Mouse (Mus musculus) brown adipose tissue, adult 24 weeks (tissue): Measurements from ENCODE around the gene Gm3415. TPM values are rescaled to one million over a fixed set of nuclear protein-coding genes. Genes with fewer than 3 reads are reported as not detected.
"Not testable (repeated sequence)": the region's sequence is repeated elsewhere in the genome, so short reads cannot be mapped to it uniquely, and the experiment has no call there.

ENCODE experiments used
- H3K27ac ChIP-seq: fragments of 200-500 bp; replicated peaks from 2 replicates; pipeline ENCODE4 v1.5.1; 2012; ENCODE audit warnings: low read depth, mild to moderate bottlenecking, low read length
- H3K4me1 ChIP-seq: fragments of 200-500 bp; 2 replicates; pipeline ENCODE4 v1.6.1; 2012; ENCODE audit warnings: low read length, mixed read lengths; ENCODE audit not compliant: control insufficient read depth, insufficient read depth, insufficient read length
- H3K4me3 ChIP-seq: fragments of 200-500 bp; 2 replicates; pipeline ENCODE4 v1.5.1; 2012; ENCODE audit warnings: low read depth, mild to moderate bottlenecking, low read length, moderate library complexity; ENCODE audit not compliant: insufficient read depth
- polyA plus RNA-seq: library from polyadenylated mRNA; stranded (reverse); fragments of >200 nt; gene quantifications from 2 replicates; pipeline ENCODE4 v1.2.4, GENCODE M21; 2012; ENCODE audit not compliant: missing spikeins, insufficient read depth, insufficient read length

The Gm3415 gene
- polyA plus RNA-seq, 1 experiment = not detected

GRCm38 (mm10) chr5:146591636-146592035 is 35.7 kb downstream of the Gm3415 start:
- Histone ChIP-seq H3K4me3 (no peak overlapping the region), H3K4me1 (no peaks in the 10 kb centered on the region), H3K27ac (no peak overlapping the region)

- Histone ChIP-seq H3K27ac (no peak overlapping the region), H3K4me1 (no peaks in the 10 kb centered on the region), H3K4me3 (no peak overlapping the region)
Observed at GRCm38 (mm10) chr5:146592580-146592979, 36.6 kb downstream of the Gm3415 start.

- H3K4me1 ChIP-seq = no peaks in the 10 kb centered on the region
- no peak overlapping the region for H3K4me3 ChIP-seq
- no peak overlapping the region for H3K27ac ChIP-seq
Observed at GRCm38 (mm10) chr5:146596612-146597502, 40.9 kb downstream of the Gm3415 start.

- H3K27ac ChIP-seq = no peak overlapping the region
- no peaks in the 10 kb centered on the region for H3K4me1 ChIP-seq
- H3K4me3 ChIP-seq = no peak overlapping the region
Observed at GRCm38 (mm10) chr5:146597503-146597874, 41.6 kb downstream of the Gm3415 start.

GRCm38 (mm10) chr5:146598215-146599119 is 42.5 kb downstream of the Gm3415 start:
- H3K4me1 ChIP-seq = no peaks in the 10 kb centered on the region
- H3K27ac ChIP-seq = no peak overlapping the region
- H3K4me3 ChIP-seq = no peak overlapping the region

- not testable (repeated sequence) for H3K27ac ChIP-seq, H3K4me3 ChIP-seq, H3K4me1 ChIP-seq
Observed at GRCm38 (mm10) chr5:146599216-146599615, 43.3 kb downstream of the Gm3415 start.

- H3K4me1 ChIP-seq = no peaks in the 10 kb centered on the region
- no peak overlapping the region for H3K4me3 ChIP-seq
- no peak overlapping the region for H3K27ac ChIP-seq
Observed at GRCm38 (mm10) chr5:146599970-146600369, 44.0 kb downstream of the Gm3415 start.

GRCm38 (mm10) chr5:146606221-146606620 is 50.3 kb downstream of the Gm3415 start:
- H3K4me1 ChIP-seq = no peaks in the 10 kb centered on the region
- no peak overlapping the region for H3K4me3 ChIP-seq
- no peak overlapping the region for H3K27ac ChIP-seq

- Histone ChIP-seq H3K4me3 (no peak overlapping the region), H3K27ac (no peak overlapping the region)
Observed at GRCm38 (mm10) chr5:146606895-146607294, 51.0 kb downstream of the Gm3415 start.

GRCm38 (mm10) chr5:146607816-146608215 is 51.9 kb downstream of the Gm3415 start:
- H3K4me3 ChIP-seq = no peak overlapping the region

More at GRCm38 (mm10) chr5:146606895-146607294, 51.0 kb downstream of the Gm3415 start:
- no peaks in the 10 kb centered on the region for H3K4me1 ChIP-seq

More at GRCm38 (mm10) chr5:146607816-146608215, 51.9 kb downstream of the Gm3415 start:
- Histone ChIP-seq H3K4me1 (no peaks in the 10 kb centered on the region), H3K27ac (no peak overlapping the region)

Other genes starting within 250 kb of the Gm3415 start
- gene Wasf3, start 171.2 kb upstream of the Gm3415 start, polyA plus RNA-seq = 0.42 and 0.83 TPM in 2 replicates
- gene Gm6408, start 74.2 kb upstream of the Gm3415 start, polyA plus RNA-seq = not detected in 2 replicates
- not detected in 2 replicates for gene Gm6370, start 64.8 kb upstream of the Gm3415 start, polyA plus RNA-seq
- gene 4930449I24Rik, start 53.7 kb upstream of the Gm3415 start, polyA plus RNA-seq = not detected in 2 replicates
- not detected in 2 replicates for gene Gm3402, start 42.0 kb upstream of the Gm3415 start, polyA plus RNA-seq
- not detected in 2 replicates for gene Gm3404, start 30.3 kb upstream of the Gm3415 start, polyA plus RNA-seq
- gene Gm3409, start 18.5 kb upstream of the Gm3415 start, polyA plus RNA-seq = not detected in 2 replicates
- not detected in 2 replicates for gene Gpr12, start 29.1 kb downstream of the Gm3415 start, polyA plus RNA-seq
- 11.1 and 24.9 TPM in 2 replicates for gene Usp12, start 238.9 kb downstream of the Gm3415 start, polyA plus RNA-seq